Mouse (Mus musculus) right cerebral cortex, adult 2 months (tissue): ENCODE results near the gene Wipf1.
"Not testable (repeated sequence)": the region's sequence is repeated elsewhere in the genome, so short reads cannot be mapped to it uniquely, and the experiment has no call there.

Source experiments
- DNase-seq, 2 experiments: peaks; one replicate each; pipeline ENCODE4 v3.0.0; 2021 to 2022; ENCODE audit warnings: low spot score in 2 of 2

Gene Wipf1

DNA sequence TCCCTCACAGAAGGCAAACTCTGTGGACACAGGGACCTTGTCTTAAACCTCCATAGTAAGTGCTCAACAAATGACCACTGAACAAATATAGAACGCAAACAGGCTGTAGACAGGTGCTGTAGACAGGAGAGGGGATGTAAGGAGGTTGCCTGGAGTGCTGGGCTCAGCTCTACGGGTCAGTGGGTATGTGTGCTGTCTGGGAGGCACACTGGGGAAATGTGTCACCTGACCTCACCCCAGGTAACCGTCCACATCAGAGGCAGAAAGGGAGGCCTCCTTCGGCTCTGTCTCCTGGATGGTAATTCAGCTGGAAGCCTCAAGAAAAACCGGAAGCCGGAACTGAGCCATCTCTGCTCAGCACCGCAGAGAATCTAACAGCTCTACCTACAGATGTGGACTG is 21.6 kb downstream of the Wipf1 start:
- DNase-seq, result no peak

DNA sequence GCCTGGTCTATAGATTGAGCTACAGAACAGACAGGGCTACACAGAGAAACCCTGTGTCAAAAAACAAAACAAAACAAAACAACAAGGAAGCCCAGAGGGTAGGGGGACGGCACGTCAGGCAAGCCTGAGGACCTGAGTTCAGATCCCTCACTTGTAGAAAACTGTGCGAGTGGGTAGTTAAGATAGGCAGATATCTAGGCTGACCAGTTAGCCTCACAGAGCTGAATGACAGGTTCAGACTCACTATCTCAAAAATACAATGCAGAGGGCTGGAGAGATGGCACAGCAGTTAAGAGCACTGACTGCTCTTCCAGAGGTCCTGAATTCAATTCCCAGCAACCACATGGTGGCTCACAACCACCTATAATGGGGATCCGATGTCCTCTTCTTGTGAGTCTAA is 23.2 kb downstream of the Wipf1 start:
- not testable (repeated sequence) for DNase-seq

- DNase-seq, result no peak
Measured at GRCm38 (mm10) chr2:73502863-73503429, 26.6 kb downstream of the Wipf1 start.

- no peak for DNase-seq
Measured at GRCm38 (mm10) chr2:73500864-73501263, 28.7 kb downstream of the Wipf1 start.

GRCm38 (mm10) chr2:73498322-73498721 is 31.2 kb downstream of the Wipf1 start:
- DNase-seq, result no peak

GRCm38 (mm10) chr2:73497572-73497971 is 32.0 kb downstream of the Wipf1 start:
- no peak for DNase-seq

GRCm38 (mm10) chr2:73496944-73497343 is 32.6 kb downstream of the Wipf1 start:
- no peak for DNase-seq

- no peak for DNase-seq
Measured at GRCm38 (mm10) chr2:73496329-73496685, 33.2 kb downstream of the Wipf1 start.

- no peak for DNase-seq
Measured at GRCm38 (mm10) chr2:73495617-73496328, 33.8 kb downstream of the Wipf1 start.

DNA sequence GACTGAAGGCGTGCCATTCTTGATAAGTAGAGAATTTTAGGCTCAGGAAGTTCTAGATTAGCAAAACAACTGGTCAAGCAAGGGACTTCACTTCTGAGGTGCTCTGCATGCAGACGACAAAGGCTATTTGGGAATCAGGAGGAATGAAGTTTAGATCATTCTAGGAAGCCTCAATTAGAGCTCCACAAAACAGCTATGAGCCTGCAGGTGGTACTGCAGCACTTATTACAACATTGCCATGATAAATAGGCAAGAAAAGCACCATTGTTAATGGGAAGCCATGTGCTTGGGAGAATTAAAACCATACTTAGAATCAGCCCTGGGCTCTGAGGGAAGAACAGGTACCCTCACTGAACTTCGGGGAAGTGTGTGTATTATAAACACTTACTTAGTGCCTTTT is 36.0 kb downstream of the Wipf1 start:
- no peak for DNase-seq

- peak in 1 of 2 experiments; percentile 22 for DNase-seq
Measured at GRCm38 (mm10) chr2:73491442-73492241, 37.9 kb downstream of the Wipf1 start.

GRCm38 (mm10) chr2:73490466-73490865 is 39.1 kb downstream of the Wipf1 start:
- no peak for DNase-seq

DNA sequence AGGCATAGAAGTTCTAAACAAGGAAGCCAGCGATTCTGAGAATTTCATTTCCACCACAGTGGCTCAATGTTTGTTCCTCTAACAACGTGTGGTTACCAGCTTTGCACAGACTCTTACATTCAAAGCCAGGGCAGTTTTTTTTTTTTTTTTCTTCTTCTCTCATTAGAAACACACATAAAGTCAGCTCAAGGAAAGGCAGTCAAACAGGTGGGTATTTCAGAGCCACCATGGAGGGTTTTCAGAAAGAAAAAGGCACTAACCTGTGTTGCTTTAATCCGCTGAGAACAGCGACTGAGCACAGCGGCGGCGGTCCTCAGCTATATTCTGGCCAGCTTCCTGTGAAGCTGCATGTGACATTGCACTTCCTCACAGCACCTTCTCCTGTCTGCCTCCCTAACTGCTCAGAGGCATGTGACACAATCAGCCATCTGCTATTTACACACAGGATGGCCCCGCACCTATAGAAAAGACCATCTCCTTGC is 43.4 kb downstream of the Wipf1 start:
- DNase-seq, result no peak

GRCm38 (mm10) chr2:73485236-73486119 is 44.1 kb downstream of the Wipf1 start:
- DNase-seq, result no peak

GRCm38 (mm10) chr2:73484561-73485235 is 44.8 kb downstream of the Wipf1 start:
- no peak for DNase-seq

- DNase-seq, result no peak
Measured at GRCm38 (mm10) chr2:73478805-73479204, 50.7 kb downstream of the Wipf1 start.

GRCm38 (mm10) chr2:73477501-73477900 is 52.0 kb downstream of the Wipf1 start:
- DNase-seq, result no peak

- no peak for DNase-seq
Measured at GRCm38 (mm10) chr2:73475519-73475918, 54.0 kb downstream of the Wipf1 start.

DNA sequence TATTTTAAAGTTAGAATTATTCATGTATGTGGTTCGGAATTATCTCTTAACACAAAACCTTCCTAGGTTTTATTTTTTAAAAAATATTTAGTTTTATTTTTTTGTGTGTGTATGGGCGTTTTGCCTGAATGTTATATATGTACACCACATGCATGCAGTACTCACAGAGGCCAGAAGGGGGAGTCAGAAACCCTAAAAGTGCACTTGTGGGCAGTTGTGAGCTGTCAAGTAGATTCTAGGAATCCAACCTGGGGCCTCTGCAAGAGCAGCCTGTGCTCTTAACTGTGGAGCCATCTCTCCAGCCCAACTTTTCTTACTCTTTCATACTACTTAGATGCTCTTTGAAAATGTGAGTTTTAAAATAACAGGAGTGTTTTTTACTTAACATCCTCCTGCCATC is 57.4 kb downstream of the Wipf1 start:
- no peak for DNase-seq

GRCm38 (mm10) chr2:73470146-73470630 is 59.3 kb downstream of the Wipf1 start:
- DNase-seq, result no peak

- DNase-seq, result no peak
Measured at GRCm38 (mm10) chr2:73469552-73469951, 60.0 kb downstream of the Wipf1 start.
